Mouse (Mus musculus) neutrophil, adult 59 days (primary cell): ENCODE measurements around the gene Gm11757. TPM values are rescaled to one million over a fixed set of nuclear protein-coding genes. Genes with fewer than 3 reads are reported as not detected.

Source experiments
- total RNA-seq, 2 experiments: library from RNA; stranded (reverse); gene quantifications; 1 replicate in 1 of 2; 2 replicates in 1 of 2; pipeline ENCODE4 v1.2.4; 2023

Gene Gm11757
- not detected for total RNA-seq

GRCm38 (mm10) chr4:73891012-73891411 lies at the start of gene Gm11757:
Gene Gm11757 (minus strand): TSS chr4:73891112.

GRCm38 (mm10) chr4:73920660-73921059 lies 29.7 kb upstream of the Gm11757 start, which contains the start of gene Gm11756:
Gene Gm11756 (minus strand): TSS chr4:73920760.

GRCm38 (mm10) chr4:73905853-73906252 lies 14.9 kb upstream of the Gm11757 start, which contains the start of gene Gm13871:
Gene Gm13871 (minus strand): TSS chr4:73905953.

GRCm38 (mm10) chr4:73876166-73876565 lies 14.7 kb downstream of the Gm11757 start, which contains the start of gene Gm11758:
Gene Gm11758 (minus strand): TSS chr4:73876266.

Other genes starting within 250 kb of the Gm11757 start
- gene Gm11239, start 222.8 kb downstream of the Gm11757 start, total RNA-seq, result not detected
- not detected for gene Gm428, start 207.6 kb downstream of the Gm11757 start, total RNA-seq
- gene Rasef, start 100.1 kb downstream of the Gm11757 start, total RNA-seq, result not detected
- gene Gm11758, start 14.8 kb downstream of the Gm11757 start, total RNA-seq, result not detected
- gene Gm13871, start 14.8 kb upstream of the Gm11757 start, total RNA-seq, result not detected
- not detected for gene Gm11756, start 29.6 kb upstream of the Gm11757 start, total RNA-seq
- gene 2310002L09Rik, start 59.7 kb upstream of the Gm11757 start, total RNA-seq, result not detected
- not detected for gene Frmd3, start 122.3 kb upstream of the Gm11757 start, total RNA-seq